Mouse (Mus musculus) heart, adult 9 months (tissue): ENCODE results near the gene Acd.

Experiments
- DNase-seq, 2 experiments: peaks; one replicate each; pipeline ENCODE4 v3.0.0; 2022; ENCODE audit warnings: low spot score in 2 of 2

The Acd gene

DNA sequence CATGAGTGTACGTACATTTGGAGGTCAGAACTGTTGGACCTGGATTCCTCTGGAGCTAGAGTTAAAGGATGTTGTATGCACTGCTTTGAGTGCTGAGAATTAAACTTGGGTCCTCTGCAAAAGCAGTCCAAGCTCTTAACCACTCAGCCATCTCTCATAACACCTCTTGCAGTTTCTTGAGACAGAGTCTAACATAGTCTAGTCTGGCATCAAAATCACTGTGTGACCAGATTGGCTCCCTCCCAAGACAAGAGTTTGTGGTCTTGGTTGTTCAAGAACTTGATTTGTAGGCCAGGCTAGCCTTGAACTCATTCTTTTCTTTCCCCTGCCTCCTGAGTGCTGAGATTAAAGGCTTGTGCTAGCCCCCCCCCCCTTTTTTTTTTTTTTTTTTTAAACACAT is 52.0 kb downstream of the Acd start:
- no peak for DNase-seq
